Mouse (Mus musculus) limb, embryonic 14.5 days (tissue): ENCODE data around the gene Acadvl. TPM values are rescaled to one million over a fixed set of nuclear protein-coding genes. Genes with fewer than 3 reads are reported as not detected.

Source experiments
- ATAC-seq: fragments of 200-750 bp; cut with Nextera tagmentation; 2 replicates; pipeline ENCODE4 v1.8.0; 2017; ENCODE audit warnings: low read depth, moderate number of reproducible peaks, moderate TSS enrichment; ENCODE audit not compliant: low FRiP score
- DNase-seq: peaks from one replicate; pipeline ENCODE4 v3.0.0-alpha.2; 2015; ENCODE audit warnings: low spot score
- H3K27ac ChIP-seq: fragments of 300-500 bp; sonication (generic); replicated peaks from 2 replicates; pipeline ENCODE4 v1.5.1; 2014; ENCODE audit warnings: low read depth, mild to moderate bottlenecking, low read length, moderate library complexity, mixed read lengths
- H3K27me3 ChIP-seq: fragments of 300-500 bp; sonication (generic); 2 replicates; pipeline ENCODE4 v1.6.1; 2014; ENCODE audit warnings: low read length, mixed read lengths; ENCODE audit not compliant: control insufficient read depth, insufficient read depth
- H3K36me3 ChIP-seq: fragments of 300-500 bp; sonication (generic); 2 replicates; pipeline ENCODE4 v1.6.1; 2014; ENCODE audit warnings: mild to moderate bottlenecking, low read length, moderate library complexity, mixed read lengths; ENCODE audit not compliant: control insufficient read depth, insufficient read depth
- H3K4me1 ChIP-seq: fragments of 300-500 bp; sonication (generic); 2 replicates; pipeline ENCODE4 v1.6.1; 2014; ENCODE audit warnings: antibody characterized with exemption, low read length, mixed read lengths; ENCODE audit not compliant: control insufficient read depth, insufficient read depth
- H3K4me2 ChIP-seq: fragments of 300-500 bp; sonication (generic); replicated peaks from 2 replicates; pipeline ENCODE4 v1.6.1; 2014; ENCODE audit warnings: low read depth, mild to moderate bottlenecking, low read length, moderate library complexity; ENCODE audit not compliant: severe bottlenecking
- H3K4me3 ChIP-seq: fragments of 300-500 bp; sonication (generic); replicated peaks from 2 replicates; pipeline ENCODE4 v1.5.1; 2014; ENCODE audit warnings: low read length
- H3K9ac ChIP-seq: fragments of 300-500 bp; sonication (generic); 2 replicates; pipeline ENCODE4 v1.6.1; 2014; ENCODE audit warnings: mild to moderate bottlenecking, low read depth, low read length, moderate library complexity; ENCODE audit not compliant: severe bottlenecking
- H3K9me3 ChIP-seq: fragments of 300-500 bp; sonication (generic); 2 replicates; pipeline ENCODE4 v1.6.1; 2016; ENCODE audit warnings: low read length; ENCODE audit not compliant: control insufficient read depth
- POLR2A ChIP-seq: fragments of 200-500 bp; IDR thresholded peaks from 2 replicates; pipeline ENCODE4 v1.8.0; 2012; ENCODE audit warnings: inconsistent platforms, mild to moderate bottlenecking, moderate library complexity, borderline replicate concordance; ENCODE audit not compliant: insufficient read depth, insufficient read length; ENCODE audit errors: extremely low read depth
- WGBS: fragments of 180-500 bp; shearing (Covaris S2); extraction: QIAGEN DNeasy Blood & Tissue Kit; methylation state at CpG from one replicate; pipeline ENCODE4 v1.1.7; 2014; 5-methylcytosine and 5-hydroxymethylcytosine counted together
- polyA plus RNA-seq, 2 experiments: library from polyadenylated mRNA; depleted of rRNA in 1 of 2; stranded (reverse) in 1 of 2; unstranded in 1 of 2; fragments of >200 nt; fragmentation: Nextera tagmentation in 1 of 2; extraction: Ambion mirVana in 1 of 2; gene quantifications; 2 replicates each; pipeline versions ENCODE4 v1.2.1 to v1.2.3; 2012 to 2014

Acadvl gene
- polyA plus RNA-seq, 2 experiments = 55.4 to 71.8 TPM

- Histone ChIP-seq H3K9ac (no peak overlapping the region; the same call in 1 of the 2 replicates), H3K4me2 (no peak overlapping the region), H3K27me3 (no peaks in the 10 kb centered on the region), H3K4me3 (no peak overlapping the region), H3K4me1 (no peaks in the 10 kb centered on the region), H3K9me3 (no peaks in the 10 kb centered on the region), H3K36me3 (peaks cover 58% of the 10 kb centered on the region), H3K27ac (no peak overlapping the region)
- TF ChIP-seq POLR2A = no peak
- ATAC-seq (no peak), DNase-seq (no peak)
- WGBS = 81% methylated on average over 7 of the region's 7 CpGs
These were observed 28.5 kb upstream of the Acadvl start for GRCm38 (mm10) chr11:70043665-70044064.

- no peak for DNase-seq
- WGBS = 91% methylated on average over 23 of the region's 23 CpGs
- no peak overlapping the region for H3K9ac ChIP-seq
- no peaks in the 10 kb centered on the region for H3K4me1 ChIP-seq
- no peaks in the 10 kb centered on the region for H3K9me3 ChIP-seq
- no peak for TF ChIP-seq POLR2A
- H3K4me2 ChIP-seq = no peak overlapping the region
- H3K27ac ChIP-seq = no peak overlapping the region
- H3K27me3 ChIP-seq = no peaks in the 10 kb centered on the region
- H3K36me3 ChIP-seq = peaks cover 67% of the 10 kb centered on the region
- no peak for ATAC-seq
- no peak overlapping the region for H3K4me3 ChIP-seq
These were observed 27.3 kb upstream of the Acadvl start for GRCm38 (mm10) chr11:70042309-70043085.

- Histone ChIP-seq H3K36me3 (peaks cover 79% of the 10 kb centered on the region), H3K9me3 (no peaks in the 10 kb centered on the region), H3K4me3 (no peak overlapping the region), H3K4me2 (no peak overlapping the region), H3K27ac (no peak overlapping the region), H3K27me3 (no peaks in the 10 kb centered on the region), H3K4me1 (no peaks in the 10 kb centered on the region), H3K9ac (no peak overlapping the region)
- TF ChIP-seq POLR2A = no peak
- ATAC-seq = no peak
- DNase-seq = no peak
- 93% methylated on average over 7 of the region's 7 CpGs for WGBS
These were observed 25.0 kb upstream of the Acadvl start for GRCm38 (mm10) chr11:70040184-70040583.

- no peak for DNase-seq
- Histone ChIP-seq H3K27ac (no peak overlapping the region), H3K9ac (no peak overlapping the region), H3K4me1 (no peaks in the 10 kb centered on the region), H3K9me3 (no peaks in the 10 kb centered on the region), H3K27me3 (no peaks in the 10 kb centered on the region), H3K36me3 (peaks cover 76% of the 10 kb centered on the region), H3K4me3 (no peak overlapping the region), H3K4me2 (no peak overlapping the region)
- 88% methylated on average over 10 of the region's 10 CpGs for WGBS
- no peak for TF ChIP-seq POLR2A
- no peak for ATAC-seq
These were observed 24.4 kb upstream of the Acadvl start for GRCm38 (mm10) chr11:70039631-70040030.

GRCm38 (mm10) chr11:70038174-70038573, 23.0 kb upstream of the Acadvl start:
- no peak for DNase-seq
- Histone ChIP-seq H3K36me3 (peaks cover 73% of the 10 kb centered on the region), H3K9ac (no peak overlapping the region), H3K4me3 (no peak overlapping the region), H3K27me3 (no peaks in the 10 kb centered on the region), H3K4me2 (no peak overlapping the region), H3K27ac (no peak overlapping the region), H3K9me3 (no peaks in the 10 kb centered on the region), H3K4me1 (no peaks in the 10 kb centered on the region)
- 77% methylated on average over 7 of the region's 7 CpGs for WGBS
- TF ChIP-seq POLR2A = no peak
- ATAC-seq = no peak
